Mouse (Mus musculus) spleen, embryonic (tissue): ENCODE data around the gene Grin2b.
"Not testable (repeated sequence)": the region's sequence is repeated elsewhere in the genome, so short reads cannot be mapped to it uniquely, and the experiment has no call there.

Experiments
- CTCF ChIA-PET: fragments of 350-600 bp; sonication (Branson Sonifier 250); formaldehyde crosslinking; loops from one replicate; lab custom pipeline; 2022; lab: Charles Lee

Gene Grin2b

DNA sequence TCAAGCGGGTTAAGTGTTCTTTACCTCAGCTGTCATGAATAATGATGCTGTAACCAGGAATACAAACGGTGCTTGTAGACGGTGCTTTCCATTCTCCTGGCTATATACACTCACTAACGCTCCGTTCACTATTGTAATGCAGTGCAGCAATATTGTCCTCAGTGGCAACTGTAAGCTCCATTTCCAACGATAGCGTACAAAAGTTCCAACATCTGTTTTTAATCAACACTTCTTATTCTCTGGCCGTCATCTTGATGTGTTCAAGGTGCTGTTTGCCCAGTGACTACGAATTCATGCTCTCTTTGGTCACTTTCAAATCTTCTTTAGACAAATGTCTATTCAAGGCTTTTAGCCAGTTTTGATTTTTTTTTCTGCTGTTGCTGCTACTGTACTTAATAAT, 480.8 kb downstream of the Grin2b start:
- CTCF ChIA-PET, result interaction anchor here (0.6 kb wide), 1 partner anchor 1552 kb away, joined by 7 read pairs; no protein-coding TSS in a partner anchor

DNA sequence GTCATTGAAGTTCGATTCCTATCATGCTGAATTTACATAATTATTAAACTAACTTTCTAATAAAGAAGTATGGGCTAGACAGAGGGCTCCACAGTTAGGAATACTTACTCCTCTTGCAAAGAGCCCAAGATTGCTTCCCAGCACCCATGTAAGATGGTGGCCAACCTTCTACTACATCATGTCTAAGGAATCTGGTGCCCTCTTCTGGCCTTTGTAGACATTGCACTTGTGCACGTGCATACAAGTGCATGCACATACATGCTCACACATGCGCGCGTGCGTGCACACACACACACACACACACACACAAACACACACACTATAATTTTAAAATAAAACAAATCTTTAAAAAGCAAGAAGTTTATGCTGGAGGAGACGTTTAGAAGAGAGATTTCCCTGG, 481.8 kb downstream of the Grin2b start:
- CTCF ChIA-PET, result no interaction called here

- CTCF ChIA-PET, result no interaction called here
Observed at GRCm38 (mm10) chr6:135687926-135688325, 485.4 kb downstream of the Grin2b start.

GRCm38 (mm10) chr6:135684206-135684605, 489.1 kb downstream of the Grin2b start:
- CTCF ChIA-PET, result no interaction called here

DNA sequence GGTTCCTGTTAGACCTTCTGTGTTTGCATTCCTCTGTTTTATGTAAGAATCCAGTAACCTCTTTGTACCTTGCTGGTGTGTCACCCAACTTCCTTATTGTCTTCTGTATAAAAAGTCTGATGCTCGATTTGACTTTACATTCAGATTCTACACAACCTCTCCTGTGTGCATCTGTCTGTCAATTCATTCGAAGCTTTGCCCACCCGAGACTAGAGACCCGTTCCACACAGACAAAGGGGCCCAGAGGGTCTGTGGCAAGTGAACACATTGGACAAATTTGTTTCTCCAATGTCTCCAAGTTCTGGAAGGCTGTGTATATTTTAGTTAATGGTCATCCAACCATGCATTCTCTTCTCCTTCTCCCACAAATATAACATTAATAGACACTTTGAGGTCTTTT, 491.9 kb downstream of the Grin2b start:
- CTCF ChIA-PET, result not testable (repeated sequence)

GRCm38 (mm10) chr6:135680105-135680710, 493.1 kb downstream of the Grin2b start:
- CTCF ChIA-PET, result no interaction called here

DNA sequence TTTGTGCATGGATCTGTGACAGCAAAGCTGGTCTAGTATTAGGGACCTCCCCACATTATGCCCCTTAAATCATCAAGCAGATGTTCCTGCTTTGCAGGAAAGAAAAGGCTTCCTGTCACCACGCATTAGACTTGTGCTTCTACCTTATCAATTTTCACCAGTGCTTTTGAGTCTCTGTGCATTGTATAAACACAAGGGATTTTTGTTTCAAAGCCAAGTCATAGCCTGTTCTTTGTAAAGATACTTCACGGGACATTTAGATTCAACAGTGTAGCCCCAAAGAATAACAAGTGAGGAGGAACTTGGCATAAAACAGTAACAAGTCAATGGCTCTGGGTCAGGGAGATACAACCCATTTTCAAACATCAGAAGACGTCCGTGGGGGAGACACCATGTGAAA, 498.9 kb downstream of the Grin2b start:
- CTCF ChIA-PET, result no interaction called here

DNA sequence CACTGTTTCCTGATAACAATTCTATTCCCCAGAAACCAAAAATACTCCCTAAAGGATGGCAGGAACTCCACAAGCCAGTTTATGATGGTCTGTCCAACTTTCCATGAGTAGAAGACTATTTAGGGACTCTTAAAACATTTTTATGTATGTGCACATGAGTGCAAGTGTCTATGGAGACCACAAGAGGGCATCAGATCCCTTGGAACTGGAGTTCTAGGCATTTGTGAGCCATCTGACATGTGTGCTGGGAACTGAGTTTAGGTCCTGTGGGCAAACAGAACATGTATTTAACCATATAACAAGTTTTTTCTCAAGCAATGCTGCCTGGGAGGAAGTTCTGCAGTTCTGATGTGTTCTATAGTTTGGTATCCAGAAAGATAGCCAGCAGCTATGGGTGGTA, 501.3 kb downstream of the Grin2b start:
- CTCF ChIA-PET, result no interaction called here
